Mouse (Mus musculus) lung, adult 2 months (tissue): ENCODE measurements at regions not wholly inside any gene's neighbourhood (a gene's known extent, or its start where the extent isn't known, plus 50 kb on each side); places are given as distances from the start of the nearest gene placed in this dataset.

Experiments
- CTCF ChIP-seq: fragments of 200-500 bp; IDR thresholded peaks from 2 replicates; pipeline ENCODE4 v1.5.1; 2011; ENCODE audit warnings: mild to moderate bottlenecking, low read length, control low read depth; ENCODE audit not compliant: insufficient read depth
- POLR2A ChIP-seq: fragments of 200-500 bp; IDR thresholded peaks from 2 replicates; pipeline ENCODE4 v1.6.1; 2011; ENCODE audit warnings: low read depth, mild to moderate bottlenecking, control low read depth, low read length, borderline replicate concordance; ENCODE audit errors: extremely low read depth

DNA sequence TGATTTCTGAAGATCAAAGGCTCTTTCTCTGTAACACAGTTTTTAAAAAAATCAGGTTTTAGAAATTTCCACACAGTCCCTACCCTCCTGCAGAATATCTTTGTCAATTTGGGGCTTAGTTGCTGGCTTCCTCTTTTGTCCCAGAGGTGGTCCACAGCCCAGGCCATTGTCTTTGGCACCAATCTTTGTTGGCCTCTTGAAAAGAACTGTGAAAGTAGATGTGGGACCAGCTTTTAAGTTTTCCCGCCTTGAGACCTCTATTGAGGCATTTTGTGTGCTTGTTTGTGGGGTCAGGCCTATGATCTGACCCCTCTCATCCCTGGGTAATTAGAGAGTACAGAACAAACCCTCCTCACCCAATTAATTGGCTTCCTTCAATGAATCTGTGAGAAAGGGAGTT is 523.9 kb upstream of the Tnc start:
- no peak for TF ChIP-seq POLR2A
- no peak for TF ChIP-seq CTCF
